Mouse (Mus musculus) leukemia stem cell, adult 10-12 weeks (primary cell): ENCODE data around the gene Dusp28. TPM values are rescaled to one million over a fixed set of nuclear protein-coding genes. Genes with fewer than 3 reads are reported as not detected.

Experiments
- polyA plus RNA-seq: library from polyadenylated mRNA; stranded (reverse); fragments of >175 nt; gene quantifications from 2 replicates; pipeline ENCODE4 v1.2.3, GENCODE M21; 2012; ENCODE audit warnings: low replicate concordance

Gene Dusp28
- polyA plus RNA-seq, result 6.7 and 13.6 TPM in 2 replicates

DNA sequence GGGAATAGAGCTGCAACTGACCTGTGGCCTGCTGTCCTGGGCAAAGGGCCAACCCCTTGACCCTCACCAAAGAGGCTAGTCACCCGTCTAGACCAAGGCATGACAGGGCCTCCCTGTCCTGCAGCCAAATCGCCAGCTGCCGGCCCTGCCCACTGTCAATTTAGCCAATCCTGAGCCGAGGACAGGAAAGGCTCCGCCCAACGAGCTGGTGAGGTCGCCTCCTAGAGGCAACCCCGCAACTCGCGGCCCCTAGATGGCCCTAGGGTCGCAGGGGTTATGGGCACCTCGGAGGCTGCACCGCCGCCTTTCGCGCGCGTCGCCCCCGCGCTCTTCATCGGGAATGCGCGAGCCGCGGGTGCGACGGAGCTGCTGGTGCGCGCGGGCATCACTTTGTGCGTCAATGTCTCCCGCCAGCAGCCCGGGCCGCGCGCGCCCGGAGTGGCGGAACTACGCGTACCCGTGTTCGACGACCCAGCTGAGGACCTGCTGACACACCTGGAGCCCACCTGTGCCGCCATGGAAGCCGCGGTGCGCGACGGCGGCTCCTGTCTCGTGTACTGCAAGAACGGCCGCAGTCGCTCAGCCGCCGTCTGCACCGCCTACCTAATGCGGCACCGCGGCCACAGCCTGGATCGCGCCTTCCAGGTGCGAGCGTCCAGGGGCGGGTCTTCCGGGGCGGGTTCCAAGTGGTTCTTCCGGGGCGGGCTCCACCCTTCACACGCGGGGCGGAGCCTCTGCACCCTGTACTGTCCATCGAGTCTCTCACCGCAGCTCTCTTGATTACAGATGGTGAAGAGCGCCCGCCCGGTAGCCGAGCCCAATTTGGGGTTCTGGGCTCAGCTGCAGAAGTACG, at the start of gene Dusp28:
Dusp28 (plus strand) TSS at position 203 of the 853 bp plus-strand sequence.

DNA sequence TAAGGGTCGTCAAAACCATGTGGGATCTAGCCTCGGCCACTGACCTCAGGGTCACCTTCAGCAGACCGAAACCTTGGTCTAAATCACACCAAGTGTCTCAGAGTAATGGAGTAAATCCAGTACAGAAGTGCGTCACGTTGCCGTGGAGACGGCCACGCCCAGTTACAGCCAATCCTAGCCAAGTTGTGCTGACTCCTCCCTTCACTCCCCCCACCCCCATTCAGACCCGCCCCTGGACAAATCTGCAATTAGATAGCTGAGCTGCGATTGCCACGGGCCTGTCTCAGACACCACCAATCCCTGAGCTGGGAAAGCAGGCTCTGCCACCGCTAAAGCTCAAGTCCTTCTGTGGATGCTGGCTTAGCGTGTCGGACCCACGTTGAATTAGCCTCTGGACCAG, 4.0 kb upstream of the Dusp28 start, which contains the start of gene Ankmy1:
Ankmy1 (minus strand) TSS at position 121 of the 400 bp plus-strand sequence.

DNA sequence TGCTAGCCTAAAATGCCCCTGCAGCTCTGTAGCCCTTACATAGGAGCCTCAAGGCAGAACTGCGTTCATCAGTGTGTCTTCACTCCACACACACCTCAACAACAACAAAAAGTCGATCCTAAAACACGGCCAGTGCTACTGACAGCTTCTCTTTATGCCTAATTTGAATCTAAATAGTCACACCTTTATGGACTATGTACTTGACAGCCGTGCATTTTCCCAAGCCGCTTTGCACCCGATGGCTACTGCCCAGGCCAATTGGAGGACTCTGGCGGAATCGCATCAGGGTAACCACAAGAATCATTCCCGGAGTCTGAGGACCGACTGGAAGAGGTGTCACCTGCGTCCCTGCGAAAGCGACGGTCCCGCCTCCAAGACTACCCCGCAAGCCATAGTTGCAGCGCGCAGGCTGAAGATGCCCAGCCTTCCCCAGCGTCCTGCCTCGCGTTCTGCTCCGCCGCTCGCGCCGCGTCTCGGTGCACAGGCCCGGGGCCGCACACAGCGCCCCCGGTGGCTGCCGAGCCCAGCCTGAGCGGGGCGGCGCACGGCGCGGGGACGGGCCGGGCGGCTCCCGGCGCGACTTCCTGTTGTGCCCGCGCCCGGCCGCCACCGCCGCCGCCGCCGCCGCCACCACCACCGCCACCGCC, 3.6 kb downstream of the Dusp28 start, which contains the start of gene Rnpepl1:
Rnpepl1 (plus strand) TSS at position 545 of the 647 bp plus-strand sequence.

DNA sequence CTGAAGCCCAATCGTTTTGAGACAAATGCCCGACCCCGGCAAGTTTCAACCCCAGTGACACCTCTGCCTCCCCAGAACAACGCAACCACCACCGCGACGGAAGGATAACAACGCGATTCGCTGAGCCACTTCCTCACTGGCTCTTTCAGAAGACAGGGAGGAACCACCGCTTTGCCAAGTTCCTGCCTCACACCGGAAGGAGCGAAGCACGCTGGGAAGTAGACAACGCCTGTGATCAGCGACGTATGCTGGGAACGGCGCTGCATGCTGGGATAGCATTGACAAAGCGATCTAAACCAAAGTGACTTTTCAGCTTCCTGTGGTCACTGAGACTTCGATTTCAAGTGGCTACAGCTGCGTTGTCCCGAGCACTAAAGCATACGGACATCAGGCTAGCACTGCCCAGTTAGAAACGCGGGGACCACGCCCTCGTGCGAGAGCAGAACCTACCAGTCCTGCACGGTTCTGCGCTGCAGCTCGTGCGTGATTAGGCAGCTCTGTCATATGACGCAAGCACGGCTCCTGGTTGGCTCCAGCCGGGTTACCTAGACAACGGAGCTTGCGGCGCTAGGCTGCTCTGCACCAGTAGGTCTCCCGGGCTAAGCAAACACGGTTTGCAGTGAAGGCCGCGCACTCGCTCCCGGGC, 27.5 kb downstream of the Dusp28 start, which contains the start of gene Capn10:
Capn10 (plus strand) TSS at position 195 of the 646 bp plus-strand sequence.

DNA sequence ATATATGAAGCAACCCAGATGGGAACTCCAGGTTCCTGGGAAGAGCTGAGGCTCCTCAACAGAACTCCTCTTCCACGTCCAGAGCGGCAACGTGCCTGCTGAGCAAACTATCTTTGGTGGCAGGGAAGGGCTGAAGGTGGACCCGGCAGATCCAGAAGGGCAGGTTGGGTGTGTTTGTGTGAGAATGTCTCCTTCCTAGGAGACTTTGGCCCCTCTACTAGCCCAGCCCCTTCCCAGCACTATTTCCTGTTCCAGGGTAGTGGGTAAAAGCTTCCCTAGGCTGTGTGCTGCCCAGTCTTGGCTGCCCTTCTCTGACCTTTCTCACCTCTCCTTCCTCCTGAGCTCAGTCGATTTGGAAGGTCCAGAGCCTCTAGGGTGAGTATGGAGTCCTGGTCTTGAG, 43.8 kb downstream of the Dusp28 start, which contains the start of gene Gpr35:
Gpr35 (plus strand) TSS at position 259 of the 400 bp plus-strand sequence.

Other genes with a start within 250 kb of the Dusp28 start
- gene Gpc1, start 75.3 kb upstream of the Dusp28 start, polyA plus RNA-seq, result 3.7 and 4.1 TPM in 2 replicates
- 0.07 TPM in 1 of 2 replicates, not detected in the other for gene Ankmy1, start 4.1 kb upstream of the Dusp28 start, polyA plus RNA-seq
- 177 and 193 TPM in 2 replicates for gene Rnpepl1, start 3.8 kb downstream of the Dusp28 start, polyA plus RNA-seq
- gene Capn10, start 27.4 kb downstream of the Dusp28 start, polyA plus RNA-seq, result 20.1 and 32.2 TPM in 2 replicates
- 1.0 and 2.8 TPM in 2 replicates for gene Gpr35, start 43.9 kb downstream of the Dusp28 start, polyA plus RNA-seq
- gene Aqp12, start 99.4 kb downstream of the Dusp28 start, polyA plus RNA-seq, result 0.16 TPM in 1 of 2 replicates, not detected in the other
- 0.28 and 0.50 TPM in 2 replicates for gene Kif1a, start 195.0 kb downstream of the Dusp28 start, polyA plus RNA-seq
- gene Agxt, start 228.3 kb downstream of the Dusp28 start, polyA plus RNA-seq, result not detected in 2 replicates